In the genomic region with DNA sequence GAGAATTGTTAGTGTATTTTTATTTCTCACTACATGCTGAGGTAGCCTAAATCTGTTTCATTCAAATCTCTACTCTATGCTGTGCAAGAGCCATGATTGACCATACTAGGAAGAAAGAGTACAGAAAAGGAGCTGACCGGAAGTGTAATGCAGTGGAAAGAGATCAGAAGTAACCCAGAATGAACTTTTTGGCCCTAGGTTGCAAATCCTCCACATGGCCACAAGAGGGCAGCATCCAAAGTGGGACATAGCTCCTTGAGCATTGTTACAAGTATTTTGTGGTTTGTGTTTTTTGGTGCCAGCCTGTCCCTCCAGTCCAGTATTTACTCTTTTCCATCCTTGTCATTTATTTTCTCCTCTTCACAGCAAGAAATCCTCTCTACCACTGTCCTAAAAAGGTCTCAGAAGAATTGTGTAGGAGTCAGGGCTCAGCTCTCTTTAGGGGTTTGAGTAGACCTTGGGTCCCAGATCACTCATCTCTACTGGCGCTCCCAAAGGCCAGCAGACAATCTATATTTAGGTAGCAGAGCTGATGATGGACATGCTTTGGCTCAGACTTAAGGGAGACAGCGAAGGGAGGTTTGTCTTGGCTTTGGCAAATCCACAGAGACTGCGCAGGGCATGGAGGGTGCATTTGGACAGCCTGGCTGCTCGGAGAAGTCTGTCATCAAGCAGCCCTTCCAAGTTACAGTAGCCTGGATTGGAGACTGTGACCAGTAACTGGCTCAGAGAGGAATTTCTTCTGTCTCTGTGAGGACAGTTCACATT, we compare ENCODE assay signal across 8 mouse cellular contexts. TPM values are rescaled to one million over a fixed set of nuclear protein-coding genes. Genes with fewer than 3 reads are reported as not detected.
DNase-seq lines count a peak whose midpoint lies in the region; ATAC-seq and TF ChIP-seq lines count a peak whose summit lies in the region.

A gene (plus strand): TSS at position 553 of the 768 bp plus-strand sequence.

- TF ChIP-seq EP300 in liver, embryonic 14.5 days (IDR thresholded peaks at IDR 0.05; ENCODE audit: low read depth) = no peak

- H3K27ac ChIP-seq in liver, embryonic 12.5 days = no peak within 1 kb of the TSS
- H3K27ac ChIP-seq in embryonic fibroblast, embryonic 13.5 days (ENCODE audit: insufficient read depth, low read length) = no peak within 1 kb of the TSS
- no peak within 1 kb of the TSS for H3K27ac ChIP-seq in liver, embryonic 14.5 days

- H3K4me1 ChIP-seq in liver, embryonic 12.5 days = no peaks in the 10 kb centered on the region
- no peaks in the 10 kb centered on the region for H3K4me1 ChIP-seq in embryonic fibroblast, embryonic 13.5 days (ENCODE audit: control insufficient read depth, insufficient read depth, low read length)
- no peaks in the 10 kb centered on the region for H3K4me1 ChIP-seq in liver, embryonic 14.5 days (replicated peaks; ENCODE audit: control insufficient read depth in 2 of 2, insufficient read depth in 2 of 2, low read length in 1 of 2)

- POLR2A ChIA-PET in Patski (lab: Charles Lee) = no interaction called here

- 67% methylated on average over 5 of the region's 5 CpGs for WGBS in liver, embryonic 12.5 days (ENCODE audit: insufficient replicate concordance)
- 57% methylated on average over 5 of the region's 5 CpGs for WGBS in liver, embryonic 14.5 days (ENCODE audit: insufficient replicate concordance)

- H3K9ac ChIP-seq in liver, embryonic 12.5 days = no peak within 1 kb of the TSS
- H3K9ac ChIP-seq in liver, embryonic 14.5 days (replicated peaks) = no peak within 1 kb of the TSS

- peak; percentile 12 to 45 for DNase-seq in cerebellum, postnatal 25 days
- no peak for DNase-seq in cerebellum, adult 9-11 months
- peak; percentile 12 for DNase-seq in liver
- no peak for DNase-seq in Patski (ENCODE audit: low read depth, low spot score)
- peak in 1 of 3 experiments; percentile 9 for DNase-seq in liver, embryonic 14.5 days (ENCODE audit: low read depth in 3 of 3, low spot score in 3 of 3)
- peak; percentile 53 for DNase-seq in thymus, postnatal 0 days (ENCODE audit: low spot score)

- no peak for TF ChIP-seq POLR2A in embryonic fibroblast, embryonic 13.5 days (IDR thresholded peaks at IDR 0.05; ENCODE audit: low read depth, low read length)

- no peak for ATAC-seq in liver, embryonic 12.5 days
- ATAC-seq in Patski = peak; percentile 67
- ATAC-seq in liver, embryonic 14.5 days (ENCODE audit: insufficient read depth) = no peak

- H3K27me3 ChIP-seq in liver, embryonic 12.5 days (replicated peaks) = no peaks in the 10 kb centered on the region
- H3K27me3 ChIP-seq in Patski = peaks cover 8% of the 10 kb centered on the region
- H3K27me3 ChIP-seq in liver, embryonic 14.5 days (ENCODE audit: control insufficient read depth, insufficient read depth, low read length) = no peaks in the 10 kb centered on the region

- no peaks in the 10 kb centered on the region for H3K9me3 ChIP-seq in liver, embryonic 12.5 days (replicated peaks)
- no peaks in the 10 kb centered on the region for H3K9me3 ChIP-seq in liver, embryonic 14.5 days (ENCODE audit: control insufficient read depth, low read length)

- H3K4me3 ChIP-seq in liver, embryonic 12.5 days = no peak within 1 kb of the TSS
- H3K4me3 ChIP-seq in embryonic fibroblast, embryonic 13.5 days (ENCODE audit: insufficient read depth, low read length) = no peak within 1 kb of the TSS
- H3K4me3 ChIP-seq in liver, embryonic 14.5 days (ENCODE audit: insufficient read depth in 1 of 2, low read depth in 2 of 2, low read length in 2 of 2) = no peak within 1 kb of the TSS

- H3K36me3 ChIP-seq in liver, embryonic 12.5 days = no peaks in the 10 kb centered on the region
- H3K36me3 ChIP-seq in liver, embryonic 14.5 days (replicated peaks; ENCODE audit: control insufficient read depth, insufficient read depth, low read depth) = no peaks in the 10 kb centered on the region

- in situ Hi-C loops in Patski (cut with MboI; ENCODE audit: low pct_unique_long_range_greater_than_20kb) = loop anchor here (25.0 kb wide), 2 partner anchors 433 to 1542 kb away; a partner anchor contains a TSS

- no peak within 1 kb of the TSS for H3K4me2 ChIP-seq in liver, embryonic 12.5 days
- no peak within 1 kb of the TSS for H3K4me2 ChIP-seq in liver, embryonic 14.5 days (ENCODE audit: low read depth)

- TF ChIP-seq CTCF in Patski (IDR thresholded peaks at IDR 0.05) = peak; percentile 79
- TF ChIP-seq CTCF in embryonic fibroblast, embryonic 13.5 days (IDR thresholded peaks at IDR 0.05; ENCODE audit: borderline replicate concordance, insufficient read depth, low read length) = peak; percentile 30; the same call in 1 of the 2 replicates
- peak; percentile 84 for TF ChIP-seq CTCF in liver, embryonic 14.5 days (IDR thresholded peaks at IDR 0.05; ENCODE audit: low read depth)

- CTCF ChIA-PET in Patski (lab: Charles Lee) = interaction anchor here (1.3 to 1.4 kb wide), 3 partner anchors 9 to 15 kb away, joined by 3 to 9 read pairs (median 4); no protein-coding TSS in a partner anchor

RNA-seq across cellular contexts. Expression of the gene that starts here (rescaled TPM):
- not detected in 2 replicates for polyA plus RNA-seq in liver, embryonic 12.5 days (2016; fragmentation: Nextera tagmentation; extraction: Ambion mirVana)
- not detected for polyA plus RNA-seq in Patski (2021)
- polyA plus RNA-seq in embryonic fibroblast, embryonic 13.5 days (2011; ENCODE audit: insufficient read length, low read depth, missing spikeins) = not detected in 2 replicates
- polyA plus RNA-seq in liver, embryonic 14.5 days (2012; rRNA removed) = not detected in 2 replicates
- polyA plus RNA-seq in liver, embryonic 14.5 days (2014; fragmentation: Nextera tagmentation; extraction: Ambion mirVana) = not detected in 2 replicates
- not detected in 2 replicates for polyA plus RNA-seq in thymus, postnatal 0 days (2015; fragmentation: Nextera tagmentation; extraction: Ambion mirVana)

Comparison
In these comparisons a context has a peak if more than half of its experiments do, and no peak if none do; other contexts are left out.
1. DNase-seq: peak in cerebellum, postnatal 25 days (2 of 2) and liver (single experiment); none in cerebellum, adult 9-11 months (single experiment) and Patski (single experiment).
2. Peak in ATAC-seq in Patski; RNA of the gene not detected or under 1 TPM.
3. Peak in DNase-seq in thymus, postnatal 0 days; RNA of the gene not detected or under 1 TPM.
4. CTCF ChIP-seq: peak in every context shown above with its lines; median percentile 84 in liver, embryonic 14.5 days; 79 in Patski; 30 in embryonic fibroblast, embryonic 13.5 days.